Mouse (Mus musculus): ENCODE measurements around the gene Atf6.

Atf6 gene
- long read RNA-seq, experiment 1, full-length matches to known transcripts, result 2 of 5 reads
- long read RNA-seq, experiment 1, partial matches to known transcripts, result 1 of 5 reads
- long read RNA-seq, experiment 1, other reads (novel, unspliced or antisense), result 2 of 5 reads
- long read RNA-seq, experiment 2, full-length matches to known transcripts, result 9 of 17 reads
- long read RNA-seq, experiment 2, partial matches to known transcripts, result 4 of 17 reads
- long read RNA-seq, experiment 2, other reads (novel, unspliced or antisense), result 4 of 17 reads

DNA sequence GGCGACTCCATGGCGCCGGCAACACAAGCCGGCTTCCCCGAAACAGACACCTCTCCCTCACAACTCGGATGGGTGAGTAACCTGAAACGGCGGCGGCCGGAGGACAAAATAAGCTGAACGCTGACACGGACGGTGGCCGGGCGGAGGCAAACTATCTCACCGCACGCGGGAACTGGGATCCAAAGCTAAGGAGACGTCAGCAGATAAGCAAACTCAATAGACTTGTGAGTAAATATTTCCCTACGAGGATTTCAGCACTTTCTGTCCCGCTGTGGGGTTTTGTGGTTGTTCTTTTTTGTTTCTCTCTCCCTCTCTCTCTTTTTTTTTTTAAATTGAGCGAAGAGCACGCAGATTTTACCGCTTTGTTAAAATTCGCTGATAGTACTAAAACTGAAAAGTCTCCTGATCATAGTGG lies at the start of gene Atf6:
Gene Atf6, minus strand, starts transcription at position 81 of the 415 bp plus-strand sequence.
- intact Hi-C loops (cut with DNase I), result no loop called here

DNA sequence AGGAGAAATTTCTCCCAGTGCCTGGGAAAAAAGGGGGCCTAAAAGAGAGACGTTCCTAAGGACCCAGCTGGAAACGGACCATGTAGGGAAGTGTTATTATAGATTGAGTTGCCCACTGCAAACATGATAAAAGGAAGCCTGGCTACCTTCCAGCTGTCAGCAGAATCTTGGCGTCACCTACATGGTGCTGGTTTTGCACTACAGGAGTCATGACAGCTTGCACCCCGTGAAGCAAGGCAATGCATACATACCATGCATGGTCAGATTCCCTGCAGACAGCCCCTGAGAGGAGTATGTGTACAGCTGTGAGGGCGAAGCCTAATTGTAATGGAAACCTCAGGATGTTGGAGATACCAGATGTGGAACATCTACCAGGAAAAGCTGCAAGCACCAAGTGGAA lies 48.1 kb upstream of the Atf6 start:
- intact Hi-C loops (cut with DNase I), result no loop called here

DNA sequence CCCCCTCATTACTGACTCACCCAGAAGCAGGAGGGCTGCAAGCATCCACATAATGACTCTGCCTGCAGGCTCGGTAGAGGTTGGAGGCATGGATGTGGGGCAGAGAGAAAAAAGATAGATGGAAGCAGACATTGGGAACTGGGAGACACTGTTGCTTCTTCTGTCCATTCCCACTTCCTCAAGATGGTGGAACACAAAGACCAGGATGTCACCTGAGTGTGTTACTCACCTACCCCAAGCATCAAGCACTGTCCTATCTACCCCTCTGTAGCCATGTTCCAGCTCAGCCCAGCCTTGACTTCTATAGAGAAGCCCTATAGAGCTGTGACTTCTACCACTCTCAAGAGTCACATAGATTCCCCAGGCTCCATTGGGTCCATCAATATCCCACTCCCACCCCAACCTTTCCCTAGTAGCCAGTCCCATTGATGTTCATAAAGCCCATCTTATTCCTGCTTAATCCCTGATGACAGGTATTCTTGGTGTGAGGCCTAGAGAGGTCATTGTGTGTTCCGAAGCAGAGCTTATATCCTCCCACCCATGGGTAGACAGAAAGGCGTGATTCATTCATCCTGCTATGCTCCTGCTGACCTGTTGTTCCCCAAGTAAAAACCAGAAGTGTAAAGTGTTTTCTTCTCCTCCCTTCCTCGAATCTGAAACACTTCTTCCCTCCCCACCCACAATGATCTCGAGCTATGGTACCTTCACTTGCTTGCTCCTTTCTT lies 45.5 kb upstream of the Atf6 start, which contains the start of gene Fcrlb:
Gene Fcrlb, minus strand, starts transcription at position 51 of the 725 bp plus-strand sequence.
- intact Hi-C loops (cut with DNase I), result no loop called here

DNA sequence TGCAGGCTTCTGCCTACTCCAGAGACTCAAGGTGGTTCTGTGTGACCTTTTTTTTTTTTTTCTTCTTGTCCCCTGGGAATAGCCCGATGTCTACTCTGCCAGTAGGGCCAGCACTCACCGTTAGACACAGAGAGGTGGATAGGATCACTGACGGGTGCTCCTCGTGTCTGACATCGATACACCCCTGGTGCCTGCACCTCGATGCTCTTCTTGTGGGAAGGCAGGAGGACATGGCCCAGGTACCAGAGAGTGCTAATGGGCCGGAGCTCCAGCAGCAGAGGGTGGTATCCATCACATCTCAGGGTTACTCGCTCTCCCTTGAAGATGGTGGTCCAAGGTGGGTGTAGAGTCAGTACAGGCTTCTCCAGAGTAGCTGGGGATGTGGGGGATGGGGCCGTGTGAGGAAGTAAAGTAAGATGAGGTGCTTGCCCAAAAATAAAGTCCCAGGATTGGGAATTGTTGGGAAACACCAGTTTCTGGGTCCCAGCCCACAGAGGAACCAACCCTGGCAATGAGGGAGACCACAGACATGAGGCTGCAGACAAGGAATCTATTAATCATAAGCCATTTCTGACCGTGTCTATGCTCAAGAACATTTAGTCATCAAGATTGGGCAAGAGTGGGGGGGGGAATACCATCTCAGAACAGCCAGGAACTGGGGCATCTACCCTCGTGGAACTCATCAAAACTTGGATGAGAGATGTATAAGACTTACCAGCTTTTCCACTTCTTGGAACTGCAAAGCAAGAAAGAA lies 44.5 kb upstream of the Atf6 start:
- intact Hi-C loops (cut with DNase I), result no loop called here

DNA sequence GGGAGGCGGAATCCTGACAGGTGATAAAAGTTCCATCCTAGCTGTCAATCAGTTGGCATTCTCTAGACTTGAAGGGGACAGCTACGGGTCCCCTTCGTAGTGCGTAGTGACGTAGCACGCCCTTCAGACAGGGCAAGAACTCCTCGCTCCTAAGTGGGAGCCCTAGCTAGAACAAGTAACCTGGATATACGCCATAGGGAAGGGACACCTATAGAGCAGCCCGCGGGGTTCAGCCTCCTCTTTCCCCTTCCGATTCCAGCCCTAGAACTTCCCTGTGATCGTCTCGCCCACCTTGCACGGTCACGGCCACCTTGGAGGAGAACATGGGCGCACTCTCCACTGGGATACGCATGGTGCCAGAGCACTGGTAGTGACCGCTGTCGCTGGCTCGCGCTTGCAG lies 40.8 kb upstream of the Atf6 start:
- intact Hi-C loops (cut with DNase I), result loop anchor here (10.0 kb wide), 1 partner anchor 186 kb away; no protein-coding TSS in a partner anchor

DNA sequence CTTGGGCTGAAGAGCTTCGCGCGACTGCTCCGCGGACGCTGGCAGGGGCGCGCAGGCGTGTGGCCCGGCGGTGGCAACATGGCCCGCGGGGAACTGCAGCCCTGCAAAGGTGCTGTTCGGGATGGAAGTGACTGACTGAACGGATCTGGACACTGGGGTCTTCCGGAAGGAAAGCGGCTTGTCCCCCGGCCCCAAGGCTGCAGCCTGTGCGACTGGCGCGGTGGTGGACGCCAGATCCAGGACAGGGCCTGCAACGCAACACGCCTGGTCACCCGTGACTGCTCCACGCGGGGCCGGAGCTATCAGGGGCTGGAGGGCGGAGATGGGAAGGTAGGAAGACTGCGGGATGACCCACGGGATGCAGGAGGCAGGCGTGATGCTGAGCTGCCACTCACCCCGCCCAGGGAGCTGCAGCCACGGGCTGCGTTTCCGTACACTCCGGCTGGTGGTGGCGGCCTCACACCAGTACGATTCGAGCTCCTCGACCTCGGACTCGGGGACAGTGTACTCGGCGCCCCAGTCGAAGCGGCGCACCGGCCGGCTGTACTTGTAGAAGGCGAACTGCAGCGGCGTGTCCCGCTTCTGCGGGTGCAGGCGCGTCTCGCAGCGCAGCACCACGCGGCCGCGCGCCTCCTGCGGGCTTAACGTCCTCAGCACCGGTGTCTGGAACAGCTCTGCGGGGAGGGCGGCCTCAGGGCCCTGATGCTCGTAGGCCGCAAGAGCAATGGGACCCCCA lies 40.1 kb upstream of the Atf6 start:
- intact Hi-C loops (cut with DNase I), result loop anchor here (10.0 kb wide), 1 partner anchor 187 kb away; no protein-coding TSS in a partner anchor

DNA sequence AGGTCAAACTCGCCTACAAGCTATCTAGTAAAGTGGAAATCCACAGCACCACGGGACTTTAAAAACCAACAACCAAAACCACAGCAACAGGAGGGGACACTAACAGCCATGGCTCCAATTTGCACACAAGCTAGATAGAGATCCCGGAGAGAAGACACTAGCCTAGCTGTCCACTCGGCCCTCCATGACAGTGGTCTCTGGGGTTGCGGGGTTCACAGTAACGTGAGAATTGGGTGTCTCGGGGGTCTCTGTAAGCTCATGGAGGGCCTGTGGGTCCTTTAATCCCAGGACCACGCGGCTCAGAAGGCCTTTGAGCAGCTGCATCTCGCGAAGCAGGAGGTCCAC lies 39.5 kb upstream of the Atf6 start:
- intact Hi-C loops (cut with DNase I), result loop anchor here (10.0 kb wide), 1 partner anchor 188 kb away; no protein-coding TSS in a partner anchor

DNA sequence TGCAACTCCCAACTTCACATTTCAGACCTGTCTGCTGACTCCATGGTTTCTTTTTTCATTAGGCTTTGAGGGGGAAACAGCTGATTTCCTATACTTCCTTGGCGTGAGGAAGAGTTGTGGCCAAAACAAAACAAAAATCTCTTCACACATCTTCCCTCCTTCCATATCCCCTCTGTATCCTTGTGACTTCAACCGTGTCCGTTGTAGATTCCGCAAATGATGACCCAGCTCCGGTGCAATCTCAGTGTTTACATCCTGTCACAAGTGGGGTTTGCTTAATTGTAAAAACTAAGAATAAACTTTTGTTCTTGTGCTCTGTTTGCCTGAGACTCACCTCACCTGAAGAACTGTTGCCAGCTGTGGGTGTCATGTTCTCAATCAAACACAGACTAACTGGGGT lies 35.9 kb upstream of the Atf6 start:
- intact Hi-C loops (cut with DNase I), result loop anchor here (10.0 kb wide), 1 partner anchor 191 kb away; no protein-coding TSS in a partner anchor

DNA sequence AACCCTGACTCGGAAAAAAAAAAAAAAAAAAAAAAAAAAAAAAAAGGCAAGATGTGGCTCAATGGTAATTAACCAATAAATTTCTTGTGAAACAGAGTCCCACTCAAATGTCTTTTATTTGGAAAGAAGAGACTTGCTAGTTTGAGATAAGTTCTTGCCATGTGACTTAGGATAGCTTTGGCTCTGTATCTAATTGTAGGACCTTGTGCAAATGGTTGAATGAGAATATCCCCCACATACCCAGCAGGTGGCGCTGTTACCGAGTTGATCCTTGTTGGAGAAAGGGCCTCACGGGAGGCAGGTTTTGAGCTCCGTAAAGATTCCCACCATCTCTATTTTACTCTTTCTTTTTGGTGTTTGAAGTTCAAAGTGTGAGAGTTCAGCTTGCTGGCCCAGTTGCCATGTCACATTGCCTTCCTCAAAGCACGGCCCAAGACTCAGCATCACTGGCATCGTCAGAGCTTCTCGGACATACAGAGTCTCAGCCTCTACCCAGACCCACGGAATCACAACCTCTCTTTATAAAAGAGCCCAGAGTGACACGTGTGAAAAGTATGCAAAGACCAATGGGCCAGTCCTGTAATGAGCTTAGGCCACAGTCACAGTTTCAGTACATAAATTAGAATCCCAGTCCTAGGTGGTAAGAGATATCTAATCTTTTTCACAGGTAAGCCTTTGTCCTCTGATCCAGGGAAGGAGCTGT lies 34.1 kb upstream of the Atf6 start:
- intact Hi-C loops (cut with DNase I), result loop anchor here (10.0 kb wide), 1 partner anchor 193 kb away; no protein-coding TSS in a partner anchor

DNA sequence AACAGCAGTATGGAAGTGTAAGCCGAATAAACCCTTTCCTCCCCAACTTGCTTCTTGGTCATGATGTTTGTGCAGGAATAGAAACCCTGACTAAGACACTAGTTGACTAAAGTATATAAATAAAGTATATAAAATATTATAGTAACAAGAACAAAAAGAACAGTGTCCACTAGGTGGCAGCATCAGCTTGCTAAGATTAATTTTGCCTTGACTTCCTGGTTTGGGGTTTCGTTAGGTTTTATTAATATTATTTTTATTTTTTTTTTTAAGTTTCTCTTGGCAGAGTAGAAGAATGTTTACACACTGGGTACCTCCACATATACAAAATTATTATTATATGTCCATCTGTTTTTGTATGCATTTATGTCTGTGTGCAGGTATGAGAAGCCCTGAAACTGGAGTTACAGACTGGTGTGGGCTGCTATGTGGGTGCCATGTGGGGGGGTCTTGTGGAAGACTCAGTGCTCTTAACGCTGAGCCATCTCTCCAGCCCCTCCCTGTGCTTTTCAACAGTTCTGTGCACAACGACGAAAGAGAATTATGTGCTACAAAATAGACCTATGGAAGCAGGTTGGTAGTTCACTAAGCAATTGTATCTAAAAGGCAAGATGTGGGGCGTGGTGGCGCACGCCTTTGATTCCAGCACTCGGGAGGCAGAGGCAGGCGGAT lies 33.4 kb upstream of the Atf6 start:
- intact Hi-C loops (cut with DNase I), result loop anchor here (1.0 to 10.0 kb wide), 2 partner anchors 95 to 194 kb away; no protein-coding TSS in a partner anchor

DNA sequence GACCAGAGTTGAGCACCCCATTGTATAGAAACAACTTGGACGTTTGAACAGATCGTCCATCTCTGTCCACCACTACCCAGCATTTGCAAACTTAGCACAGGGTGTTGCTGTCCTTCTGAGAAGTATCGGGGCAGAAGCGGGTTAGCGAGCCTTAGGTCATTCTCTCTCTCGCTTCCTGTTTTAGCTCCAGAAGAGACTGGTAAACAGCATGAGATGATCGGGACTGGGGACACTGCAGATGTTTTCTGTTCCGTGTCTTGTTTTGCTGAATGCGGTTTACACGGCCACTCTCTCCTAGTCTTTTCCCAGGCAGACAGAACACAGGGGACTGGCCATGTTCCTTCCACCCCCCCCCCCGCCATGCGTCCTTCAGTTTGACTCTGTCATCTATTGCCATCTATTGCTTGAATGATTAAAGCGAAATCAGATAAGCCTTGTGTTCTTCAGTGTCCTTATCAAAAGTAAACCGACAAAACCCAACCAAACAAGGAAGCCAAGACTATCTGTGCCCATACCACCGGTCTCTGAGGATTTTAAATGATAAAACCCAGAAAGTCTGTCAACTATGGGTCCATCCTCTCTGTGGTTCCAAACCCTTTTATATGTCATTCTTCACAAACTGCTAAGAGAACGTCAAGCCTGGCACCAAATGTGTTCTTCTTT lies 31.0 kb upstream of the Atf6 start:
- intact Hi-C loops (cut with DNase I), result no loop called here

DNA sequence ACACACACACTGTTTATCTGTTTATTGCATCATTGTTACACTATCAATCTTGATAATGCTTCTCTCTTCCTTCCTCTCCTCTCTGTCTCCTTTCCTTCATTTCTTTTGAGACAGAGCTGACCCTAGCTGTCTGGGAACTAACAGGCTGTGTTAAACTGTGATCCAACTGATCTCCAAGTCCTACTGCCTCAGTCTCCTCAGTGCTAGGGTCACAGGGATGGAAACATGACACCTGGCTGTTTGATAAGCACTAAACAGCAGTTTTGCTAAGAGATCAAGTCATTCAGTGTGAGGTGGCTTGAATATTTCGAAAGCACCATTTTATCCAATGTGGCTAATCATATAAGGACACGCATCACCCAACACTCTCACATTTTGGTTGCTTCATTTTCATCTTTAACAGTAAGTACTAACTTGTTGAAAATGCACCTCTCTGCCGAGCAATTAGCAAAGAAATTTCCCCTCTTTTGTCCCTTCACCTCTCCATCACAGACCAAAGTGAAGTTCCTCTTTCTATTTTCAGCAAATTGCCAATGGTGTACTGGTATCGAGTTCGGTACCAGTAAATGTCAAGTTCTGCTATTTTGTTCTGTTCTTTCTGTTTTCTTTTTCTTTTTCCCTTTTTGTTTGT lies 29.2 kb upstream of the Atf6 start:
- intact Hi-C loops (cut with DNase I), result no loop called here

DNA sequence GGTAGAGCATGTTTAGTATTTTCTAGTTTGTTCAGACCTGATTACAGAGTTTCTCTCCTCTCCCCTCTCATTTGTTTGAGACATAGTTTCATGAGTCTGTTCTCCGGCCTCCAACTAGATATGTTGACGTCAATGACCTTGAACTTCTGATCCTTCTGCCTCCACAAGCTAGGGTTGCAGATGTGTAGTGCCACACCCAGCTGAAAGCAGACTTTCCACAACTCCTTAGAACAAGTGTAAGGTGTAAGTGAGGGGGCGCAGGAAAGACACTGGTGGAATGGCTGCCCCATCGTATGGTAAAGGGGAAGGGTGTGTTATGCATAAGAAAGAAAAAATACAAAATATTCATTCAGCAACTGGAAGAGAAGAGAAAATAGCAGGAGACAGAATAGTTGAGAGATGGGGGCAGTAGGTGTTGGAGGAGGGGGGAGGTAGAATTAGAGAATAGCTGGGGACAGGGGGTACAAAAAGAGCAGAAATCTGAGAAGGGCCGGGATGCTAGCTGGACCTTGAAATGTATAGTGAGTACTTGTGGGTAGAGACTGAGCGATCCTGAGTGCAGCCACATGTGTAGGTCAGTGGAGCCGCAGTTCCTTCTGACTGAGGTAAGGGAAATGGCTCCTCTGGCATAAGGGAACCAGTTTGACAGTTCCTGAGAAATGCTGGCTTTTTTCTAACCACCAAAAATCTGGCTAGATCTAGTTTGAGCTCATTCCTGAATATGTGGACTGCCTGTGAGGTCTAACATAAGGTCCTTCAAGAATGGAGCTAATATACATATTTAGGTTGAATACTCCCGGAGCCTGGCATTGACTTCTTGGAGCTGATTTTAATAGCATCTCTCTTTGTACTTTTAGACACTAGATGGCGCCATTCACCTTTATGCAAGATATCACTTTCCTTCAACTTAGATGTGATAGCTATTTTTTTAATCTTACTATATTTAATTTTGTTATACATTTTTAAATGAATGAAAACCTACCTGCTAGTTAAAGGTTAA lies 27.3 kb upstream of the Atf6 start:
- intact Hi-C loops (cut with DNase I), result no loop called here

DNA sequence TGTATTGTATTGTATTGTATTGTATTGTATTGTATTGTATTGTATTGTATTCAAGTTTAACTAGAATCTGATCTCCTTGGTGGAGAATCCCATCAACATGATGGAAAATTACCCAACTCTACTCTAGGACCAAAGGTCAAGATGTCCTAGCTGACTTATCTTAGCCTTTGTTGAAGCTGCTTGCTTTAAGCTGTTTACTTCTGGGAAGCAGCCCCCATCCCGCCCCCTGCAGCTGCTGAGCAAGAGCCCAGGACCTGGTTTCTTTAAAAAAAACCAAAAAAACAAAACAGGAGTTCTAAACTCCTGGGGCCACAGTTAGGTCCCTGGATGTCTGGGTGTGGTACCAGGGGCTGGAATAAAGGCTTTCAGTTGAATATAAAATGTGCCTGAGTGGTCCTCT lies 24.7 kb upstream of the Atf6 start:
- intact Hi-C loops (cut with DNase I), result no loop called here

DNA sequence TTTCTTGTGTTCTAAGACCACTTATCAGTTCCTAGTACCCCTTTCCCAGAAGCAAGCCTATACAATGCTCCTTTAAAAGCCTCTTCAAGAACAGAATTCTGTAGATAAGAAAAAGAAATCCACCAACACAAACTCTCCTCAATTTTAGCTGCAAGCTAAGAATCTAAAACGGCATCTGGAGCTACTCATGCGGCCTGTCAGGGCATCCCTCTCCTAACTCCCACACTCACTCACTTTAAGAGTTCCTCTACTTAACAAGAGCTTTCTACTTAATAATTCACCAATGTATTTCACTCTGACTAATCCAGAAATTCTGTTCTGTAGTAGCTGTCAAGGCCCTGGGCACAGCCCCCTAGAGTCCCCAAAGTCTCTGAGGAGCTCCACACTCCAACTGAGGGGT lies 24.1 kb upstream of the Atf6 start:
- intact Hi-C loops (cut with DNase I), result no loop called here

DNA sequence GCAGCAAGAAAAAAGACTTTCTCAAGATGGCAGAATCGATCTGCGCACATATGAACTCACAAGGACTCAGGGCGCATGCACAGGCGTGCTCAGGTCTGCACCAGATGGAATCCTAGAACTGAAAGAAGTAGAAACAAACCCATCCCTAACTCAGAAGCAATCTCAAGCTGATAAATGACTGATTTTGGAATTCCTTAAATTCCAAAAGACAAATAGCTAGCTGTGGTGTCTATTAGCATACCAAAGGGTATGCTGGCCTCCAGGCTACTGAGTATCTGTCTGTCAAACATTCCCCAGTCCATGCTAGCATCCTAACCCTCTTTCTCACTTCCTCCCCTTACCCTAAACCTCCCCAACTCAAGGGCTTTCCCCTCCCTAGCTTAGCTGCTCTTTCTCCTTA lies 21.7 kb upstream of the Atf6 start:
- intact Hi-C loops (cut with DNase I), result no loop called here

DNA sequence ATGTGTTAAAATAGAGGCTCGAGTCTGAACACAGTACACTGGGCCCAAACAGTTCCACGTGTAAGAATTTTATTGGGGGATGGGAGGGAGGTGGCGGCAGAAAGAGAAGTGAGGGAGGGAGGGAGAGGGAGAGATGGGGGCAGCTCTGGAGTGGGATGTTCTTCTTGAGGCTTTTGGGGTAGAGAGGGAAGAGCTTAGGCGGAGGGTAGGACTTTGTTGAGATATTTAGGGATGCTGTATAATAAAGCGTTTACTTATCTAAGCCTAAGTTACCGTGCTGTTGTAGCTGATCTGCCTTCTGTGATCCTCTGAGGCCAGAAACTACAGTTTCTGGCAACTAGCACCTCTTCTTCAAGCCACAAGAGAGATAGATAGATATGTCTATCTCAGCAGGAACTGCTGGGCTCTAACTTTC lies 18.5 kb upstream of the Atf6 start:
- intact Hi-C loops (cut with DNase I), result no loop called here

Data from adrenal gland (tissue).